In genomic region chr6:92776356-92776755, GRCm38 (mm10) we compare ENCODE assay signal across 10 mouse cellular contexts. TPM values are rescaled to one million over a fixed set of nuclear protein-coding genes. Genes with fewer than 3 reads are reported as not detected.
DNase-seq lines count a peak whose midpoint lies in the region; ATAC-seq and TF ChIP-seq lines count a peak whose summit lies in the region.
"Had no signal": no experiment of that assay in that cellular context is flagged by ENCODE, and none has a peak within 500 bp of the region (broad histone marks: within the 10 kb centered on the region; RNA-seq: fewer than 3 reads in every experiment).

No protein-coding gene starts in this region.

- H3K4me3 ChIP-seq in hindbrain, postnatal 0 days (ENCODE audit: low read length) = no peak overlapping the region
- H3K4me3 ChIP-seq: embryonic facial prominence, embryonic 15.5 days; limb, embryonic 12.5 days had no signal

- in situ Hi-C loops in Patski (cut with MboI; ENCODE audit: low pct_unique_long_range_greater_than_20kb) = loop anchor here (5.0 to 25.0 kb wide), 5 partner anchors 768 to 1686 kb away; no protein-coding TSS in a partner anchor

- H3K4me2 ChIP-seq in hindbrain, postnatal 0 days (ENCODE audit: low read depth, low read length) = no peak overlapping the region
- H3K4me2 ChIP-seq: embryonic facial prominence, embryonic 15.5 days; limb, embryonic 12.5 days had no signal

- H3K4me1 ChIP-seq in hindbrain, postnatal 0 days (ENCODE audit: insufficient read depth, low read length) = no peaks in the 10 kb centered on the region
- H3K4me1 ChIP-seq: embryonic facial prominence, embryonic 15.5 days; limb, embryonic 12.5 days had no signal

- peak; percentile 17 for DNase-seq in kidney, adult 18-20 months
- no peak for DNase-seq in kidney, postnatal 4 days
- peak; percentile 69 for DNase-seq in ES-CJ7 (ENCODE audit: low read depth, low spot score)
- no peak for DNase-seq in Patski (ENCODE audit: low read depth, low spot score)
- peak; percentile 88 for DNase-seq in hindbrain, postnatal 0 days (ENCODE audit: low spot score)
- DNase-seq in retina, embryonic 14.5 days (ENCODE audit: low spot score) = peak; percentile 83
- no peak for DNase-seq in spleen, postnatal 10 days (ENCODE audit: low spot score in 2 of 2)

- no peak overlapping the region for H3K9ac ChIP-seq in hindbrain, postnatal 0 days (replicated peaks; ENCODE audit: low read length)
- H3K9ac ChIP-seq: embryonic facial prominence, embryonic 15.5 days; limb, embryonic 12.5 days had no signal

- POLR2A ChIA-PET in Patski (lab: Charles Lee) = no interaction called here

- ATAC-seq in Patski = no peak
- 0 out of 2 replicates have a peak, but pooled peaks have one; percentile 24 for ATAC-seq in hindbrain, postnatal 0 days

- 9% methylated on average over 2 of the region's 2 CpGs for WGBS in hindbrain, postnatal 0 days

- H3K27ac ChIP-seq in hindbrain, postnatal 0 days = no peak overlapping the region
- H3K27ac ChIP-seq: embryonic facial prominence, embryonic 15.5 days; limb, embryonic 12.5 days had no signal

- H3K27me3 ChIP-seq in Patski = no peaks in the 10 kb centered on the region
- H3K27me3 ChIP-seq in hindbrain, postnatal 0 days (ENCODE audit: insufficient read depth, low read length) = no peaks in the 10 kb centered on the region
- H3K27me3 ChIP-seq: embryonic facial prominence, embryonic 15.5 days; limb, embryonic 12.5 days had no signal

- peak; percentile 73 for TF ChIP-seq CTCF in Patski (IDR thresholded peaks at IDR 0.05)
- TF ChIP-seq CTCF in hindbrain, postnatal 0 days (IDR thresholded peaks at IDR 0.05; ENCODE audit: low read depth) = peak; percentile 80

- no peaks in the 10 kb centered on the region for H3K9me3 ChIP-seq in hindbrain, postnatal 0 days (ENCODE audit: low read length)
- H3K9me3 ChIP-seq: embryonic facial prominence, embryonic 15.5 days; limb, embryonic 12.5 days had no signal

- CTCF ChIA-PET in Patski (lab: Charles Lee) = interaction anchor here (0.6 to 2.1 kb wide), 12 partner anchors 9 to 984 kb away, joined by 3 to 16 read pairs (median 3); no protein-coding TSS in a partner anchor

- H3K36me3 ChIP-seq in hindbrain, postnatal 0 days (ENCODE audit: insufficient read depth, low read length) = no peaks in the 10 kb centered on the region

RNA-seq across cellular contexts. Expression of gene A730049H05Rik, which starts 39.9 kb away (rescaled TPM):
- polyA plus RNA-seq in Patski (2021) = 0.59 TPM
- total RNA-seq in hindbrain, postnatal 0 days (2014; rRNA removed) = 0.65 and 0.68 TPM in 2 replicates
- polyA plus RNA-seq in hindbrain, postnatal 0 days (2015; fragmentation: Nextera tagmentation; extraction: Ambion mirVana) = 1.2 and 1.7 TPM in 2 replicates
- polyA plus RNA-seq: small intestine, adult 2 months had no signal

Comparison
In these comparisons a context has a peak if more than half of its experiments do, and no peak if none do; other contexts are left out.
1. DNase-seq: peak in kidney, adult 18-20 months (single experiment), ES-CJ7 (single experiment), hindbrain, postnatal 0 days (single experiment) and retina, embryonic 14.5 days (single experiment); none in kidney, postnatal 4 days (0 of 2), Patski (single experiment) and spleen, postnatal 10 days (0 of 2).